Mouse (Mus musculus) adrenal gland, adult 8-10 months (tissue): ENCODE measurements around the gene Sec61a1. TPM values are rescaled to one million over a fixed set of nuclear protein-coding genes. Genes with fewer than 3 reads are reported as not detected.

Experiments used
- DNase-seq: peaks from one replicate; pipeline ENCODE4 v3.0.0; 2022
- total RNA-seq, 4 experiments: library from RNA; stranded (reverse); gene quantifications; 2 replicates each; pipeline ENCODE4 v1.2.4; 2022

Sec61a1 gene
- total RNA-seq, 4 experiments from 2014 or later: 178 to 239 (median 230) TPM

DNA sequence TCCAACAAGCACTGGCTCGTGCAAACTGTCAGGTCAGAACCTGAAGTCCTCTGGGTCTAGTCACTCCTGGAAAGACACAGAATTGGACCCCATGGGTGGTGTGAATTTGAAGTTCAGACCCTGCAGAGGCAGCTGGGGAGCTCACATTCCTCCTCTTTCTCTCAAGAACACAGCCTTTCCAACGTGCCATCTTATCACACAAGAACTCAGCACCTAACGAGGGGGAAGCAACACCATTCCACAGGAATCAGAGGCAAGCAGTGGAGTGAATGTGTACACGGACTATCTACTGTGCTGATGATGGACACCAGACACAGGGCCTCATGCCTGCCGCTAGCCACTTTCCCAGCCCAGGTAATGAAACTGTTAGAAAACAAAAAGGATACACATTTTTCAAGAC is 2.0 kb downstream of the Sec61a1 start:
- DNase-seq: no peak

DNA sequence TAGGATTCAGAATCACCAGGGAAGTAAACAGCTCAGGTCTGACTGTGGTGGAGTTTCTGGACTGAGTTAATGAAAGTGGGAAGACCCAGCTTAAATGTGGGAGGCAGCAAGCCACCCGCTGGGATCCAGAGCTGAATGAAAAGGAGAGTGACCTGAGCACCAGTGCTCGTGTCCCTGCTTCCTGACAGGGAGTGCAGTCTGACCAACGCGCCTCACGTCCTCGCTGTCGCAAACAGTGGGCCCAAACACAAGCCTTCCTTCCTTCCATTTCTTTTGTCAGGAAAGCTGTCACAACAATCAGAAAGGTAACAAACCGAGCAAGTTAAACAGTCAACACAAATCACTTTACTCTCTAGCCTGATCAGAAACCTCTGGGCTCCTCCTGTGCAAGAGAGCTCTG is 2.7 kb downstream of the Sec61a1 start:
- no peak for DNase-seq

DNA sequence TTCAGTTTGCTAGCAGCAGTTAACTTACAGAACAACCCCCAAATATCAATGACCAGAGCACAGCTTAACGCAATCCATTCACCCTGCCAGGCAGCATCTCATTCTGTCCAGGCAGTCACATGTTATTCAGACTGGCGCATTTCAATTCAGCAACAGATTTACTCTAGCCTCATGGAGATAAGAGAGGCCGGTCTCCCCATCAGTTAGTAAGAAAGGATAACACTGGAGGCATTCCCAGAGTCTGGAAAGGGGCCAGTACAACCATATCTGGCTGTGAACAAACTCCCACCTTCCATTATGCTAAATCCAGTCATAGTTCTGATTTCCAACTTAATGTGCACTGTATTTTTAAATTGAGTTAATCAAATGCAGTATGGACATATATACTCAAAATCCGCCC is 4.2 kb downstream of the Sec61a1 start:
- DNase-seq: no peak

DNA sequence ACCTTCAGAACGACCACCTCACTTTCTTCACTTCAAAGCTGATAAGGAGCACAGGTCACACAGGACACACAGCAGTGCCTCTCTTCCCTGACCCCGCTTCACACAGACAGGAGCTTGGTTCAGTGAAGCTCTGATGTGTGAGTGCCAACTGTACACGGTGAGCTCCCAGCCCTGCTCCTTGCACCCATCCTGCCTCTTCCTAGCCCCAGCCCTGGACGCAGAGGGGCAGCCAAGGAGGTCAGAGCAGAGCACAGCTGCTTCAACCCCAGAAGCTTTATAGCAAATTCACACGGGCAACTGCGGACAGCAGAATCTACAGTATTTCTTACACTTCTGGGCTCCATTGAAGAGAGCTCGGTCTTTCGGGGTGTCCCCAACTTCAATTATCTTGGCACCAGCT is 4.7 kb downstream of the Sec61a1 start:
- no peak for DNase-seq

DNA sequence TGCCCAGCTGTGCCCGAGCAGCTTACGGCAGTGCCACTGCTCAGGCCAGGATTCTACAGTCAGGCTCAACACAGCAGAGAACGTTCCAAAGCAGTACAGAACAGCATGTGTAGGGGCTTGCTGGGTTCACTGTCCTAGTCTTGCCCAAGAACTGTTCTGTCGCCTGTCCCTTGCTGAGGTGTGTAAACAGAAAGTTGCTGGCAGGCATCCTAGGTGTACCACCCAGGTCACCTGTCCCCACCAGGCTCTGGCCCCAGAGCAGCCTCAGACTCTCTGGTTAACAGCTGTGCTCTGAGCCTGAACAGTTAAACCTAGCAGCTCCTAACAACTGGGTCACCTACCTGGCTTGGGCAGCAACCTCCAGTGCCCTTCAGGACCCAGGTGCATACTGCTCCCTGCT is 15.7 kb downstream of the Sec61a1 start:
- DNase-seq: no peak

DNA sequence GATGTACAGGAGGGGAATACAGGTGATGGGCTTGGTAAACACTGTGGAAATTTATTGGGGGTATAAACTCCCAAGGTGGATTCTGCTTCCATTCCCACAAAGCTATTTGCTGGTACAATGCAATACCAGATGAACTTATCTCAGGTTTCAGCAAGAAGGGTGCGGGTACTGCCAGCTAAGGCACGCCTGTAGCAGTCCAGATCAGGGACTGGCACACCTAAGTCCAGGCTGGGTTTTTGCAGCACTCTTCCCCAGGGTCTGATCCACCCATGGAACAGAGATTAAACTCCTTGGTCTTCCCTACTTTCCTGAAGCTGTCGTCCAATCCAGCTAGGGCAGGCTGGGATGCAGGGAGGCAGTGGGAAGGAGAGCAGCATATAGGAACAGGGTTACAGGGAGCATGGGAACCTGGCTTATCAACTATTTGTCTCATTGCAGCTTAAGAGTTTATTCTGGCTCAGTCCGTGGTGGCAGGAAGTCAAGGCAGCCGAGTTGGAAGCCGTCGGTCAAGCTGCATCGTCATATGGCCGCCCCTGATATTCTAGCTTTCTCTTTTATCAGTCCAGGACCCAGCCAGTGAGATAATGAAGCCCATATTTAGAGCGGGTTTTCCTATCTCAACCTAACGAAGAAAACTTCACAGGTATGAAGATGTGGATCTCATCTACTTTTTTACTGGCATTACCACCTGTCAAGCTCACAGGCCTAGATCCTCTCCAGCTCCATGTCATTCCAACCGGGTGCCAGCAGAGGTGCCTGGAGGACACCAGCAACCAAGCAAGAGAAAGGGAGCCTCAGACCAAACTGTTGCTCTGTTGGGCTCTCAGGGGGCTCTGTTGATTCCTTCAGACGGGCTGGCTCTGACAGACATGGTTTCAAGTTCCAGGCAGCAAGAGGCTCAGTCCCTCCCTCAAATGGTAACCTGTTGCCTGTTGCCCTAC is 16.4 kb downstream of the Sec61a1 start:
- DNase-seq: no peak

DNA sequence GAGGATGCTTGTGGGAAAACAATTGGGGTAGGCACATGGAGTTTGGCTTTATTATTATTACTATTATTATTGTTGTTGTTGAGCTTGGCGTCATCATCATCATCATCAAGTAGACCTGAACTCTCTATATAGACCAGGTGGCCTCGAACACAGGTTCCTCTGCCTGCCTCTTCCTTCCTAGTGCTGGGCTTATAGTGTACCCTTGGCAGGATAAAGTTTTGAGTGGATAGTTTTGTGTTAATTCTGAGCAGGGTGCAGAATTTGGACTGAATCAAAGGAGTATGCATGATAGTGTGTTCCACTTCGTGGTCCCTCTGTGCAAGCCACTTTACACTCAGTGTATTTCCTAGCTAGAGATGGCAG is 18.3 kb downstream of the Sec61a1 start:
- DNase-seq: no peak

DNA sequence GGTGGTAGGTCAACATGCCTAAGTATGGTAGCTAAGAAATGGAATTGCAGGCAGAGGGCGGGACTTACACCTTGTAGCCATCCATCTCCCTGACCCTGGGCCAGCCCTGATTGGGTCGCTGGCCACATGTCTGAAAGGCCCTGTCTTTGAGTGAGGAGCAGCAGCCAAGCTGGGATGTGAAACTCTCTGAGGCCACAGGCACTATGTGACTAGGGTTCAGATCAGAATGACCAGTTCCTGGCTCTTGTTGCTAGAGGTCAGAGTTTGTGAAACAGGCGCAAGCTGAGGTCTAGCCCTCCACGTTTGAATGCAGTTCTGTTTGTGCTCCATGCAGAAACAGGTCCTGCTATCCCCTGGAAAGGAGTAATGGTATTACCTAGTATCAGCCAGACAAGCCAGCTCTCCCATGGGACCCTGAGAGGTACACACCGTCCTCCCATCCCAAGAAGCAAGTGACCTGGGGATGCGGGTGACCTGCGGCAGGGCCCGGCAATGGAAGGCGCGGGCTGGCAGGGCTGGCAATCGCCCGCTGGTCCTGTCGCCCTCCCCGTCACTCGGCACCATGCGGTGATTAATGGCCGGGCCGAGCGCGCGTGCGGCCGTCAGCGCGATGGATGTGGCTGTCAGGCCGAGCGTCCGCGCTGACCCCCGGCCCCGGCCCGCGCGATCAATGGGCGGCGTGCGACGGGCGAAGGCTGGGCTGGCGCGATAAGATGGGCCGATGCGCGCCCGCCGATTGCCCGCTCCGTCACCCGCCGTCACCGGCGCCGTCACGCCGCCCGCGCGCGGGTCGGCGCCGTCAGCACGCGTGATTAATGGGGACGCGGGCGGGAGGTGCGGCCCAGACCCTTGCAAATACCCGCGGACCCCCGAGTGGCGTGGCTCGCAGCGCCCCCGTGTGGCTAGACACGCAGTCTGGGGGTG is 19.0 kb downstream of the Sec61a1 start:
- DNase-seq: no peak

DNA sequence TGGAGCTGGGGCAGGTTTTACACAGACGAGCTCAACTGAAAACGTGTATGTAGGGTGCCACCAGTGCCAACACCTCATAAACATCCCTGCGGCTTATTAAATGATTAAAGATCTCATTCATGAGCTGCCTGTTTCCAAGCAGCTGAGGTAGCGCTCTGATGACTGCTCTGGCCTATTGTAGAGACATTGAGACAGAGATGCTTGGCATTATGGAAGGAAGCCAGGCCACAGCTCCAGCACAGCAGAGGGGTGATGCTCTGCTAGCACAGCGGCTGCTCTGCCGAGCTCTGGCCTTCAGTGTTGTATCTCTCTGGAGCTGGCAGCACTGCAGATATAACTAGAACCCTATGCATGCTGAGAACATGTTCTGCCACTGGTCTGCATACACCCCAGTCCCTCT is 25.0 kb downstream of the Sec61a1 start:
- DNase-seq: no peak

DNA sequence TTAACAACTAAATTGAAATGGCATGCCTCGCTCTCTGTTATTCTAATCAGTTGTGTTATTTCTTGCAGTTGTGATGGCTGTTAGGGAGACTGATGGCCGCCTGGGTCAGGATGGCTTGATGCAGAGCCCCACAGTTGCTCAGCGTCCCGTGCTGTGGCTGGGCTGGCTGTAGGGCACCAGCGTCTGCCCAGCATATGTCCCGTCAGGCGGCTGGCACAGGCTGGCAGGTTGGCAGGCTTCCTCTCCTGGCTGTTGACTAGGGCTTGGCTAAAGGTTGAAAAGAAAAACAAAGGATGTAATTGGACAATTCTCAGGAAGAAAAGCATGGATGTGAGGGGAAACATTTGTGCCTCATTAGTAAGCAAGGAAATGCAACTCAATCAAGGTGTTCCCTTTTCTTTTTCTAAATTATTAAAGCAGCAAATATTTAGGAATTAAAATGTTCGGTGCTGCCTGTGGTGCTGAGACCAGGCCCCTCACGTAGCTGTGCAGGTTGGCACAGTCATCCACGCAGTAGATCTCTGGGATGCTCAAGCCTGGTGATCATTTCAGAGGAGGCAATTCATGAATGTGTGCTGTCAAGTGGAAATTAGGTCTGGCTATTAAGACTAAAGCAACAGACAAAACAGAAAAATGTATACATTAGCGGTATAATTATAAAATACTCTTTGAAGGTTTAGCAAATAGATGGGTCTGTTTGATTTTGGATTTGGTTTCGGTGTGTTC is 27.9 kb downstream of the Sec61a1 start:
- DNase-seq: no peak

DNA sequence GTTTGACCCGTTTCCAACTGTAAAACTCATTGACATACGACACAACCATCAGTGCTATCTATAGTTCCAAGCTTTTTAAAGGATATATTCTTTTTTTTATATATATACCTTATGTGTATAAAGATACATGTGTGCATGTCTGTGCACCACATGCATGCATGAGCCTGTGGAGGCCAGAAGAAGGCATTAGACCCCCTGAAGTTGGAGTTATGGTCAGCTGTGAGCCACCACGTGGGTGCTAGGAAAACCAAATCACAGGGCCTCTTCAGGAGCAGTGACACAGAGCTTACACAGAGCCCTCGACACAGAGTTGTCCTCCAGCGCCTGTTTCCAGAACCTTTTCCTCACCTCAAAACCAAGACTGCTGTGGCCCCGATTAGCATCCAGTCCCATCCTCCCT is 28.9 kb downstream of the Sec61a1 start:
- DNase-seq: no peak

DNA sequence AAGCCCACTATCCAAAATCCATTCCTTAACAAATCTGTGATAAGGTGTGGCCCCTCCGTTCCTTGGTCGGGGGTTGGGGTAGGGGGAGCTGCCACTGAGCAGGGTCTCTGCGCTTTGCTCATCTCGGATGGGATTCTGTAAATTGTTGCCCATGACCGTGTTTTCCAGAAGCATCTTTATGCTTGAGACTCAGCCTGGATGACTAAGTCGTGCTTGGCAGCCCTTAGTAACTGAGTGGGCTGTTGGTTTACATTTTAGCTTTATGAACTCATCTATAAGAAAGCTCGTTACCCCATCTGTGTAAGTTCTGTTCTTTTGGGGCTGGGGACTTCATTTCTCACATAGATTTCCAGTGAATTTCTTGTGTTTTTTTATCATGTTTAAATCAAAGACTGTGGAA is 29.7 kb downstream of the Sec61a1 start:
- DNase-seq: no peak

DNA sequence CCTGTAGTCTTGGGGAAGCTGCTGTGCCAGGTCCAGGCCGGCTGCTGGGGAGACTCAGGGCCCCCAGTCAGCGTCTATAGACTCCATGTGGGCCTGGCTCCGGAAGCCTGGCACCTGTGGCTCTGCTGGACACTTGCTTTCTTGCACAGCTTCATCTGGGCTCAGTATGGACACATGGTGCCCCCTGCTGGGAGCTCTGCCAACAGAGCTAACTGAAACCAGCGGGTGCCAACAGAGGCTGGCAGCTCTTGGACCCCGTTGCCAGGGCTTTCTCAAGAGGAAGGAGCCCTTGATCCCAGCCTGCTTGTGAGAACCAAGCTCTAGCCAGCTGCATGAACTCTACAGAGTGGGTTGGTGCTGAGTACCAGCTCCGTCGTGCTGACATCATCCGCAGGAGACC is 31.8 kb downstream of the Sec61a1 start:
- peak; percentile 41 for DNase-seq

DNA sequence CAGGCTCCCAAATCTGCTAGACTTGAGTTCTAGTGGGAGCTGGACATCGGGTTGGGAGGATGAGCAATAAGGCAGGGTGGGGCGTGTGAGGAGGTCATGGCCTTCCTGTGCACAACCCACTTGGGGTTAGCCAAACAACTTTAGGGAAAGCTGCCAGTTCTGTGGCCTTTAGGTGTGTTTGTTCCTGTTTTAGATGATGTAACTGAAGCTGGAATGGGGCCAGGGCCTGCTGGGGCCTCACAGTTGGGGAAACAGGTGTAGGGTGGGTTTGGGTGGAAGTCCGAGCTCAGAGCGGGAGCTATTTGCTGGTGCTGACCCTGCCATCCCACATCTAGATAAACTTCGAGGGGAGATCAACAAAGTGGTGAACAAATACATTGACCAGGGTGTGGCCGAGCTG is 33.3 kb downstream of the Sec61a1 start:
- DNase-seq: peak; percentile 25

DNA sequence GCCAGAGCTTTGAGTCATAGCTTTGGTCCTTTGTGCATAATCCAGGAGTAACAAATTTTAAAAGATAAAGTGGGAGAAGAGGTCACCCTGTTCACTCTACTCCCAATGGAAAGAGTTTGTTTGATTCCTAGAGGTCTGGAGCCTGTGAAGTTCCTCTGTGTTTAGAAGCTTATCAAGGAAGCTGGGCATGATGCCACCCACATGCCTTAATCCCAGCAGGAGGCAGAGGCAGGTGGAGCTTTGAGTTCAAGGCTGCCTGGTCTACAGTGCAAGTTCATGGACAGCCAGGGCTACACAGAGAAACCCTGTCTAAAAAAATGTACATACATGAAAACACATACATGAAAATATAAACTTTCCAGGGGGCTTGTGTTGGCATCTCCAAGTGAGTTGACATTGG is 34.8 kb downstream of the Sec61a1 start:
- no peak for DNase-seq

DNA sequence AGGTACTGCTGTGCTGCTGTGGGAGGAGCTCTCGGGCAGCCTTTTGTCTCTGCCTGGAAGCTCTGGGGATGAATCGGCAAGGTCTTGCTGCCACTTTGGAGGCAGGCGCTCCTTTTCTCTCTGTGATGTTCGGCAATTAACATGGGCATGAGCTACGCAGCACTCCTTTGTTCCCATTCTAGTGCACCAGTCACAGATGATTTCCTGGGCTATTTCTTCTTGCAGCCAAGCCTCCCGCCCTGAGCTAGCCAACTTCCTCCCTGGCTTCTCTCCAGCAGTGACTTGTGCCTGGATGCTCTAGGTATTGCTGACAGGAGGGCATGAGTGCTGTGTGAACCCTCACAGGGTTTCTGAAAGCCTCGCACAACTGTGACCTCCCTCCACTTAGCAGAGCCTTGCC is 35.6 kb downstream of the Sec61a1 start:
- DNase-seq: no peak

DNA sequence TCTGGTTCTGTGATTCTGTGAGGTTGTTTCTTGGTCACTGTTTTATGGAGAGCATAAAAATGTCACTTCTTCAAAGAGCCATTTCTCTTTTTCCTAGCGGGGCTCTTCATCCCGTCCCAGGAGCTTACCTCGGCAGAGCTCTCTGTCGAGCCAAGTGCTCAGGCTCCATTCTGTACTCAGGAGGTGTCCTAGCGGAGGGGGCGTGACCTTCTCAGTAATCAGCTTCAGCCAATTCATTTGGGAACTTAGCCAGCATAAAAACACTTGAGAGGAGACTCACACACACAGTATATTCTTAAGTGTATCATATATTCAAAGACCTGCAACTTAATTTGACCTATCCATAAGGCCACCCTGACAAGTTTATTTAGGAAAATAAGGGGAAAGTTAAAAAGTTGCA is 38.3 kb downstream of the Sec61a1 start:
- no peak for DNase-seq

DNA sequence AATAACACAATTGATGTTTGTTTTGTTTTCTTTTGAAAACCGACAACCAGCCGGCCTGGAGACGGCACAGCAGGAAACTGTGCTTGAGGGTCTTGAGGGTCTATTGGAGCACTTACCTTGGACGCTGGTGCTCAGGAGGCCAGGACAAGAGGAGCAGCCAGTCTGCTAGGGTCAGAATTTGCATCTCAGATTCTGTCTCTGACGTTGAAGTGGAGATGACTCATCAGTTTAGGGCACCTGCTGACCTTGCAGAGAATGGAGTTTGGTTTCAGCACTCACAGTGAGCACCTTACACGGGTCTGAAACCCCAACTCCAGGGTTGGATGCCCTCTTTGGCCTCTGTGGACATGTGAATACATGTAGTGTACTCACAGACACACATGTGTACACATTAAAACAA is 48.8 kb downstream of the Sec61a1 start:
- DNase-seq: no peak

DNA sequence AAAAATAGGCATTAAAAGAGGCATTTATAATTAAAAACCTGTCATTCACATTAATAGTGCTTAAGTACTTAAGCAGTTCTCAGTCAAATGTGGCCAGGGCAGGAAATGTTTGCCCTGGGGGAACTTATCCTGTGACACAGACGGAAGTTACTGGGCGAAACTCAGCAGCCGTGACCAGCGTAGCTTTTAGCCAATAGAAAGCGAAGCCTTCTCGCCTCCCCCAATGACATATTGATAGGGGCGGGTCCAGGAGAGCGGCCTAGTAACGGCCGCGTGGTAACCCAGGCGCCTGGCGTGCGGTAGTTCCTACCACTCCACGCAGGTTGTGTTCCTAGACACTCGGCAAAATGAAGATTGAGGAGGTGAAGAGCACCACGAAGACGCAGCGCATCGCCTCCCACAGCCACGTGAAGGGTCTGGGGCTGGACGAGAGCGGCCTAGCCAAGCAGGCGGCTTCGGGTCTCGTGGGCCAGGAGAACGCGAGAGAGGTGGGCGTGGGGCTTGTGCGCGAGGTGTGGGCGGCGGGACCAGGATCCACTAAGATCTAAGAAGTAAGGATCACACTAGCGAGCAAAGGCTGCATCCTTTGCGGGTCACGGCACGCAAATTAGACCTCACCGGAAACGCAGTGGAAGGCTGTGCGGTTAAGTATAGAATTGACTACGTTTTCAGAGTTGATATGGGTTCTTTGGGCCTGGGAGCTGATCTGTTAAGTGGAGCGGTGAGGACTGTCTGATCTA is 53.4 kb downstream of the Sec61a1 start, which contains the start of gene Ruvbl1:
Ruvbl1 (plus strand) TSS at position 229 of the 740 bp plus-strand sequence.
- peak; percentile 89 for DNase-seq

DNA sequence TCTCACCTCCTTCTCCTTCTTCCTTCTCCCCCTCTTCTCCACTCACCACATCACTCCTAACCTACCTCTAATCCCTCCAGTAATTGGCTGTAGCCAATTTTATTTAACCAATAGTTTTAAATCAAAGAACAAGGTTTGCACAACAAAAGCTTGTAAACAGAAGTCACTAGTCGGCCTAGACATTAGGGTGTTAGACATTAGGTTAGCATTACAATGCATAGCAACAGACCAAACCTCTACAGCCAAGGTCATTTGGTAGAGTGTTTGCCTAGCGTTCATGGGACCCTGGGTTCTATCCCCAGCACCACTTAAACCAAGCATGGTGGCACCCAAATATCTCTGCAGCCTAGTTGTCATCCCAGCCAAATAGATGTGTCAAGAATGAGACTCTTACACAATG is 64.2 kb downstream of the Sec61a1 start:
- no peak for DNase-seq
